Mouse (Mus musculus): ENCODE data around the gene Syt3.

GRCm38 (mm10) chr7:44405346-44406014 lies 21.6 kb downstream of the Syt3 start:
- TF ChIP-seq CTCF (IDR thresholded peaks at IDR 0.05; ENCODE audit: low read depth, low read length) = no peak
- TF ChIP-seq EP300 (IDR thresholded peaks at IDR 0.05; ENCODE audit: insufficient read depth, low read depth, low read length) = 0 out of 2 replicates have a peak, but pooled peaks have one; percentile 39

Data from ES-Bruce4 (cell line).